Mouse (Mus musculus) cortical plate, adult 2 months (tissue): ENCODE measurements at regions not wholly inside any gene's neighbourhood (a gene's known extent, or its start where the extent isn't known, plus 50 kb on each side); places are given as distances from the start of the nearest gene placed in this dataset.

ENCODE experiments used
- CTCF ChIP-seq: fragments of 200-500 bp; IDR thresholded peaks from 2 replicates; pipeline ENCODE4 v1.5.1; 2011; ENCODE audit warnings: mild to moderate bottlenecking, control low read depth, low read length; ENCODE audit not compliant: insufficient read depth; ENCODE audit errors: extremely low read depth
- POLR2A ChIP-seq: fragments of 200-500 bp; IDR thresholded peaks from 2 replicates; pipeline ENCODE4 v1.6.1; 2011; ENCODE audit warnings: mild to moderate bottlenecking, low read length, control low read depth; ENCODE audit not compliant: insufficient read depth; ENCODE audit errors: extremely low read depth

DNA sequence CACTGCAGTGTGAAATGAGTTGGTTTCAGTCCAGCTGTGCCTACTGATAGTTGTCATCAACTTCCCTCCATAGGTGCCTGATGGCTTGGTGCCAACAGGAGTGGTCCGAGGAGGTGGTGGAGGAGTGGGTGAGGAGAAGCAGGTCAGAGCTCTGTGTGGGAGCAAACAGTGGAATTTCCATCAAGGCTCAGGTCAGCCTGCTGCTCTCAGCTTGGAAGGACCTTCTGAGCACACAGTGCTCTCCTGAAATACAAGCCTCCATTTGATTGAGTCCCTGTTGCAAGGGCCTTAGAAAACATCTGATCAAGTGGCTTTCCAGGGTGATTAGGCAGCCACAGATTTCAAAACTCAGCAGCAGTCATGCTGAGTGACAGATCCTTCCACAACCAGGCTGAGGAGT, 314.8 kb upstream of the Gcfc2 start:
- TF ChIP-seq POLR2A (no peak), CTCF (no peak)
